ENCODE assay signal across 11 mouse cellular contexts in genomic region chr17:83959159-83959848, GRCm38 (mm10).
DNase-seq lines count a peak whose midpoint lies in the region; ATAC-seq and TF ChIP-seq lines count a peak whose summit lies in the region.
"Had no signal": no experiment of that assay in that cellular context is flagged by ENCODE, and none has a peak within 500 bp of the region (broad histone marks: within the 10 kb centered on the region; RNA-seq: fewer than 3 reads in every experiment).

No protein-coding gene starts in this region.

- 18% methylated on average over 9 of the region's 9 CpGs for WGBS in liver, embryonic 14.5 days (ENCODE audit: insufficient replicate concordance)

- H3K4me2 ChIP-seq in liver, embryonic 14.5 days (ENCODE audit: low read depth), result peak overlapping the region; percentile 20
- H3K4me2 ChIP-seq: embryonic facial prominence, embryonic 13.5 days; neural tube, embryonic 12.5 days had no signal

- no peak overlapping the region; the same call in 1 of the 2 replicates for H3K27ac ChIP-seq in liver, embryonic 14.5 days
- H3K27ac ChIP-seq: neural tube, embryonic 12.5 days had no signal

- no peaks in the 10 kb centered on the region for H3K9me3 ChIP-seq in liver, embryonic 14.5 days (ENCODE audit: control insufficient read depth, low read length)
- H3K9me3 ChIP-seq: embryonic facial prominence, embryonic 13.5 days; neural tube, embryonic 12.5 days had no signal

- DNase-seq in heart, adult 11 months, result peak; percentile 97
- DNase-seq in heart, postnatal 25 days (ENCODE audit: low spot score), result no peak
- DNase-seq in spleen, adult 12 weeks (ENCODE audit: low spot score), result peak; percentile 32
- DNase-seq in spleen, postnatal 10 days (ENCODE audit: low spot score in 2 of 2), result no peak
- no peak for DNase-seq in liver, embryonic 14.5 days (ENCODE audit: low read depth in 3 of 3, low spot score in 3 of 3)
- no peak for DNase-seq in embryo, embryonic 10 days (ENCODE audit: low spot score)
- DNase-seq in gastrocnemius, adult 8-10 months (ENCODE audit: low spot score in 2 of 2), result no peak
- DNase-seq: thymus, postnatal 4 days had no signal

- no peak overlapping the region for H3K9ac ChIP-seq in liver, embryonic 14.5 days (replicated peaks)
- H3K9ac ChIP-seq: embryonic facial prominence, embryonic 13.5 days; neural tube, embryonic 12.5 days had no signal

- H3K4me1 ChIP-seq in liver, embryonic 14.5 days (replicated peaks; ENCODE audit: control insufficient read depth in 2 of 2, insufficient read depth in 2 of 2, low read length in 1 of 2), result peaks cover 48 to 78% of the 10 kb centered on the region in 2 experiments

- H3K27me3 ChIP-seq in liver, embryonic 14.5 days (ENCODE audit: control insufficient read depth, insufficient read depth, low read length), result no peaks in the 10 kb centered on the region
- H3K27me3 ChIP-seq: embryonic facial prominence, embryonic 13.5 days; neural tube, embryonic 12.5 days had no signal

- peak; percentile 42; the same call in 1 of the 2 replicates for ATAC-seq in liver, embryonic 14.5 days (ENCODE audit: insufficient read depth)
- ATAC-seq in monocyte, adult 5-6 weeks (replicated peaks; ENCODE audit: insufficient number of reproducible peaks, low FRiP score, low TSS enrichment, poor library complexity, severe bottlenecking), result no peak

- TF ChIP-seq CTCF in liver, embryonic 14.5 days (IDR thresholded peaks at IDR 0.05; ENCODE audit: low read depth), result no peak

- TF ChIP-seq EP300 in liver, embryonic 14.5 days (IDR thresholded peaks at IDR 0.05; ENCODE audit: low read depth), result peak; percentile 70

- H3K36me3 ChIP-seq in liver, embryonic 14.5 days (replicated peaks; ENCODE audit: control insufficient read depth, insufficient read depth, low read depth), result no peaks in the 10 kb centered on the region
- H3K36me3 ChIP-seq: embryonic facial prominence, embryonic 13.5 days; neural tube, embryonic 12.5 days had no signal

- H3K4me3 ChIP-seq in liver, embryonic 14.5 days (ENCODE audit: insufficient read depth in 1 of 2, low read depth in 2 of 2, low read length in 2 of 2), result no peak overlapping the region
- H3K4me3 ChIP-seq: embryonic facial prominence, embryonic 13.5 days; neural tube, embryonic 12.5 days had no signal

- intact Hi-C loops in heart, postnatal 25 days (cut with DNase I), result no loop called here

Comparison
In these comparisons a context has a peak if more than half of its experiments do, and no peak if none do; other contexts are left out.
1. DNase-seq: peak in heart, adult 11 months (single experiment) and spleen, adult 12 weeks (single experiment); none in heart, postnatal 25 days (single experiment), spleen, postnatal 10 days (0 of 2), liver, embryonic 14.5 days (0 of 3), embryo, embryonic 10 days (single experiment) and gastrocnemius, adult 8-10 months (0 of 2).